Mouse (Mus musculus): ENCODE results near the gene Caln1. TPM values are rescaled to one million over a fixed set of nuclear protein-coding genes. Genes with fewer than 3 reads are reported as not detected.

Gene Caln1
- polyA plus RNA-seq, 1 experiment from 2014 or later, result 26.7 TPM

GRCm38 (mm10) chr5:130344999-130345398 is 24.3 kb upstream of the Caln1 start:
- 94% methylated on average over 7 of the region's 7 CpGs for WGBS
- Histone ChIP-seq H3K4me1 (no peaks in the 10 kb centered on the region), H3K27me3 (replicated peaks) (no peaks in the 10 kb centered on the region), H3K9ac (no peak overlapping the region), H3K9me3 (no peaks in the 10 kb centered on the region), H3K27ac (no peak overlapping the region), H3K4me2 (no peak overlapping the region), H3K4me3 (no peak overlapping the region), H3K36me3 (replicated peaks) (peaks cover 9% of the 10 kb centered on the region; the same call in 1 of the 2 replicates)
- ATAC-seq (replicated peaks), result no peak

GRCm38 (mm10) chr5:130345871-130346270 is 23.4 kb upstream of the Caln1 start:
- Histone ChIP-seq H3K27me3 (replicated peaks) (no peaks in the 10 kb centered on the region), H3K4me2 (no peak overlapping the region), H3K4me1 (no peaks in the 10 kb centered on the region), H3K4me3 (no peak overlapping the region), H3K9ac (no peak overlapping the region), H3K27ac (no peak overlapping the region), H3K9me3 (no peaks in the 10 kb centered on the region), H3K36me3 (replicated peaks) (peaks cover under 1% of the 10 kb centered on the region; the same call in 1 of the 2 replicates)
- whole genome bisulfite sequencing, result 94% methylated on average over 2 of the region's 2 CpGs
- ATAC-seq (replicated peaks), result no peak

GRCm38 (mm10) chr5:130355223-130355622 is 14.0 kb upstream of the Caln1 start:
- Histone ChIP-seq H3K27me3 (replicated peaks) (no peaks in the 10 kb centered on the region), H3K4me3 (no peak overlapping the region), H3K9ac (no peak overlapping the region), H3K4me2 (no peak overlapping the region), H3K4me1 (no peaks in the 10 kb centered on the region), H3K9me3 (no peaks in the 10 kb centered on the region), H3K27ac (no peak overlapping the region), H3K36me3 (replicated peaks) (no peaks in the 10 kb centered on the region)
- ATAC-seq (replicated peaks), result no peak
- WGBS, result 67% methylated on average over 7 of the region's 7 CpGs

- H3K9me3 ChIP-seq, result no peaks in the 10 kb centered on the region
- no peak overlapping the region for H3K4me3 ChIP-seq
- no peak overlapping the region for H3K4me2 ChIP-seq
- no peaks in the 10 kb centered on the region for H3K27me3 ChIP-seq (replicated peaks)
- H3K36me3 ChIP-seq (replicated peaks), result no peaks in the 10 kb centered on the region
- no peak overlapping the region for H3K9ac ChIP-seq
- no peaks in the 10 kb centered on the region for H3K4me1 ChIP-seq
- ATAC-seq (replicated peaks), result no peak
- H3K27ac ChIP-seq, result no peak overlapping the region
- 57% methylated on average over 4 of the region's 4 CpGs for WGBS
Observed at GRCm38 (mm10) chr5:130363111-130363510, 6.1 kb upstream of the Caln1 start.

- H3K4me2 ChIP-seq, result no peak overlapping the region
- no peak overlapping the region for H3K4me3 ChIP-seq
- H3K9ac ChIP-seq, result no peak overlapping the region
- no peak for ATAC-seq (replicated peaks)
- no peaks in the 10 kb centered on the region for H3K36me3 ChIP-seq (replicated peaks)
- H3K27ac ChIP-seq, result no peak overlapping the region
- H3K4me1 ChIP-seq, result no peaks in the 10 kb centered on the region
- no peaks in the 10 kb centered on the region for H3K9me3 ChIP-seq
- WGBS, result 59% methylated on average over 3 of the region's 3 CpGs
- H3K27me3 ChIP-seq (replicated peaks), result no peaks in the 10 kb centered on the region
Observed at GRCm38 (mm10) chr5:130363773-130364172, 5.5 kb upstream of the Caln1 start.

- Histone ChIP-seq H3K9me3 (no peaks in the 10 kb centered on the region), H3K9ac (no peak overlapping the region), H3K27me3 (replicated peaks) (no peaks in the 10 kb centered on the region), H3K36me3 (replicated peaks) (no peaks in the 10 kb centered on the region), H3K4me3 (no peak overlapping the region), H3K27ac (no peak overlapping the region), H3K4me1 (no peaks in the 10 kb centered on the region), H3K4me2 (no peak overlapping the region)
- no peak for ATAC-seq (replicated peaks)
- 84% methylated on average over 6 of the region's 6 CpGs for WGBS
Observed at GRCm38 (mm10) chr5:130368236-130368635, 1.0 kb upstream of the Caln1 start.

- no peak for ATAC-seq (replicated peaks)
- no peaks in the 10 kb centered on the region for H3K36me3 ChIP-seq (replicated peaks)
- 94% methylated on average over 3 of the region's 3 CpGs for WGBS
- no peak overlapping the region for H3K9ac ChIP-seq
- no peak overlapping the region for H3K4me2 ChIP-seq
- no peaks in the 10 kb centered on the region for H3K27me3 ChIP-seq (replicated peaks)
- H3K4me3 ChIP-seq, result no peak overlapping the region
- no peak overlapping the region for H3K27ac ChIP-seq
- H3K4me1 ChIP-seq, result no peaks in the 10 kb centered on the region
- no peaks in the 10 kb centered on the region for H3K9me3 ChIP-seq
Observed at GRCm38 (mm10) chr5:130375411-130375810, 6.2 kb downstream of the Caln1 start.

GRCm38 (mm10) chr5:130384222-130384912 is 15.1 kb downstream of the Caln1 start, which contains the start of gene A330070K13Rik:
Gene A330070K13Rik (minus strand): TSS chr5:130384631.
- no peak for ATAC-seq (replicated peaks)
- H3K4me2 ChIP-seq, result peak within 1 kb of the TSS; percentile 53
- no peaks in the 10 kb centered on the region; the same call in 1 of the 2 replicates for H3K27me3 ChIP-seq (replicated peaks)
- 13% methylated on average over 13 of the region's 13 CpGs for WGBS
- H3K4me3 ChIP-seq, result peak within 1 kb of the TSS; percentile 28
- H3K4me1 ChIP-seq, result peaks cover 10% of the 10 kb centered on the region
- peak within 1 kb of the TSS; percentile 34; the same call in 1 of the 2 replicates for H3K9ac ChIP-seq
- no peak within 1 kb of the TSS for H3K27ac ChIP-seq
- no peaks in the 10 kb centered on the region for H3K36me3 ChIP-seq (replicated peaks)
- H3K9me3 ChIP-seq, result no peaks in the 10 kb centered on the region

- no peaks in the 10 kb centered on the region; the same call in 1 of the 2 replicates for H3K27me3 ChIP-seq (replicated peaks)
- 59% methylated on average over 7 of the region's 7 CpGs for WGBS
- ATAC-seq (replicated peaks), result no peak
- H3K36me3 ChIP-seq (replicated peaks), result no peaks in the 10 kb centered on the region
- no peak overlapping the region for H3K9ac ChIP-seq
- H3K4me2 ChIP-seq, result no peak overlapping the region
- H3K4me3 ChIP-seq, result no peak overlapping the region
- H3K4me1 ChIP-seq, result peaks cover 10% of the 10 kb centered on the region
- H3K9me3 ChIP-seq, result no peaks in the 10 kb centered on the region
- H3K27ac ChIP-seq, result no peak overlapping the region
Observed at GRCm38 (mm10) chr5:130386418-130386817, 17.2 kb downstream of the Caln1 start.

- ATAC-seq (replicated peaks), result no peak
- no peaks in the 10 kb centered on the region for H3K36me3 ChIP-seq (replicated peaks)
- no peaks in the 10 kb centered on the region for H3K9me3 ChIP-seq
- WGBS, result 44% methylated on average over 8 of the region's 8 CpGs
- no peaks in the 10 kb centered on the region; the same call in 1 of the 2 replicates for H3K4me1 ChIP-seq
- H3K9ac ChIP-seq, result no peak overlapping the region
- H3K27me3 ChIP-seq (replicated peaks), result no peaks in the 10 kb centered on the region
- H3K27ac ChIP-seq, result no peak overlapping the region
- H3K4me3 ChIP-seq, result no peak overlapping the region
- H3K4me2 ChIP-seq, result no peak overlapping the region
Observed at GRCm38 (mm10) chr5:130393618-130394355, 24.5 kb downstream of the Caln1 start.

GRCm38 (mm10) chr5:130394386-130394785 is 25.1 kb downstream of the Caln1 start:
- no peaks in the 10 kb centered on the region for H3K36me3 ChIP-seq (replicated peaks)
- ATAC-seq (replicated peaks), result no peak
- H3K9me3 ChIP-seq, result no peaks in the 10 kb centered on the region
- H3K27ac ChIP-seq, result no peak overlapping the region
- no peak overlapping the region for H3K4me3 ChIP-seq
- WGBS, result 75% methylated on average over 8 of the region's 8 CpGs
- no peak overlapping the region for H3K9ac ChIP-seq
- no peak overlapping the region for H3K4me2 ChIP-seq
- H3K4me1 ChIP-seq, result no peaks in the 10 kb centered on the region; the same call in 1 of the 2 replicates
- H3K27me3 ChIP-seq (replicated peaks), result no peaks in the 10 kb centered on the region

GRCm38 (mm10) chr5:130395142-130395541 is 25.9 kb downstream of the Caln1 start:
- Histone ChIP-seq H3K27ac (no peak overlapping the region), H3K9ac (no peak overlapping the region), H3K4me2 (no peak overlapping the region), H3K27me3 (replicated peaks) (no peaks in the 10 kb centered on the region), H3K4me3 (no peak overlapping the region), H3K9me3 (no peaks in the 10 kb centered on the region), H3K4me1 (no peaks in the 10 kb centered on the region; the same call in 1 of the 2 replicates), H3K36me3 (replicated peaks) (no peaks in the 10 kb centered on the region)
- WGBS, result 73% methylated on average over 6 of the region's 6 CpGs
- ATAC-seq (replicated peaks), result no peak
